Mouse (Mus musculus) lung, embryonic 15.5 days (tissue): ENCODE data around the gene Ankrd28. TPM values are rescaled to one million over a fixed set of nuclear protein-coding genes. Genes with fewer than 3 reads are reported as not detected.
"Not testable (repeated sequence)": the region's sequence is repeated elsewhere in the genome, so short reads cannot be mapped to it uniquely, and the experiment has no call there.

Experiments used
- ATAC-seq: fragments of 200-750 bp; cut with Nextera tagmentation; 2 replicates; pipeline ENCODE4 v1.8.0; 2017; ENCODE audit warnings: moderate number of reproducible peaks, borderline replicate concordance; ENCODE audit not compliant: low FRiP score, low TSS enrichment; ENCODE audit errors: extremely low read depth
- H3K27ac ChIP-seq: fragments of 300-500 bp; sonication (generic); 2 replicates; pipeline ENCODE4 v1.5.1; 2015; ENCODE audit warnings: moderate library complexity, mild to moderate bottlenecking, inconsistent platforms
- H3K27me3 ChIP-seq: fragments of 300-500 bp; sonication (generic); 2 replicates; pipeline ENCODE4 v1.6.1; 2015; ENCODE audit warnings: inconsistent platforms
- H3K36me3 ChIP-seq: fragments of 300-500 bp; sonication (generic); 2 replicates; pipeline ENCODE4 v1.6.1; 2015; ENCODE audit warnings: inconsistent platforms
- H3K4me1 ChIP-seq: fragments of 300-500 bp; sonication (generic); 2 replicates; pipeline ENCODE4 v1.6.1; 2015; ENCODE audit warnings: inconsistent platforms
- H3K4me2 ChIP-seq: fragments of 300-500 bp; sonication (generic); 2 replicates; pipeline ENCODE4 v1.6.1; 2015; ENCODE audit warnings: inconsistent platforms, mild to moderate bottlenecking, moderate library complexity
- H3K4me3 ChIP-seq: fragments of 300-500 bp; sonication (generic); 2 replicates; pipeline ENCODE4 v1.5.1; 2015; ENCODE audit warnings: mild to moderate bottlenecking, inconsistent platforms
- H3K9ac ChIP-seq: fragments of 300-500 bp; sonication (generic); 2 replicates; pipeline ENCODE4 v1.6.1; 2015; ENCODE audit warnings: inconsistent platforms
- H3K9me3 ChIP-seq: fragments of 300-500 bp; sonication (generic); 2 replicates; pipeline ENCODE4 v1.6.1; 2016; ENCODE audit warnings: inconsistent platforms
- WGBS: fragments of 180-500 bp; shearing (Covaris S2); methylation state at CpG from one replicate; pipeline ENCODE4 v1.1.7; 2015; 5-methylcytosine and 5-hydroxymethylcytosine counted together
- polyA plus RNA-seq: library from polyadenylated mRNA; unstranded; fragments of >200 nt; fragmentation: Nextera tagmentation; extraction: Ambion mirVana; gene quantifications from 2 replicates; pipeline ENCODE4 v1.2.1, GENCODE M21; 2015

The Ankrd28 gene
- 7.6 and 7.9 TPM in 2 replicates for polyA plus RNA-seq

- Histone ChIP-seq H3K4me3 (peak within 1 kb of the TSS; percentile 91), H3K27me3 (no peaks in the 10 kb centered on the region), H3K4me1 (peaks cover 6% of the 10 kb centered on the region; the same call in 1 of the 2 replicates), H3K9me3 (no peaks in the 10 kb centered on the region), H3K36me3 (no peaks in the 10 kb centered on the region), H3K27ac (peak within 1 kb of the TSS; percentile 97), H3K4me2 (peak within 1 kb of the TSS; percentile 74), H3K9ac (peak within 1 kb of the TSS; percentile 78)
- ATAC-seq, result peak; percentile 99
- under 1% methylated on average over 75 of the region's 81 CpGs for WGBS
Measured at GRCm38 (mm10) chr14:31830571-31831369, at the start of gene Ankrd28. Ankrd28 (minus strand) TSS chr14:31830651.

- no peaks in the 10 kb centered on the region for H3K4me1 ChIP-seq
- H3K27ac ChIP-seq, result no peak overlapping the region
- no peak for ATAC-seq
- 73% methylated on average over 6 of the region's 6 CpGs for WGBS
- H3K9me3 ChIP-seq, result no peaks in the 10 kb centered on the region
- H3K27me3 ChIP-seq, result no peaks in the 10 kb centered on the region
- no peak overlapping the region for H3K4me2 ChIP-seq
- H3K9ac ChIP-seq, result no peak overlapping the region
- H3K4me3 ChIP-seq, result no peak overlapping the region
- no peaks in the 10 kb centered on the region for H3K36me3 ChIP-seq
Measured at GRCm38 (mm10) chr14:31879456-31879855, 49.0 kb upstream of the Ankrd28 start.

GRCm38 (mm10) chr14:31872130-31872529 lies 41.7 kb upstream of the Ankrd28 start:
- H3K4me1 ChIP-seq, result no peaks in the 10 kb centered on the region
- no peak overlapping the region for H3K27ac ChIP-seq
- H3K9me3 ChIP-seq, result 0 out of 2 replicates have a peak, but pooled peaks cover under 1% of the 10 kb centered on the region
- H3K27me3 ChIP-seq, result no peaks in the 10 kb centered on the region
- H3K36me3 ChIP-seq, result no peaks in the 10 kb centered on the region
- H3K9ac ChIP-seq, result no peak overlapping the region
- no peak for ATAC-seq
- 56% methylated on average over 5 of the region's 5 CpGs for WGBS
- H3K4me3 ChIP-seq, result no peak overlapping the region
- no peak overlapping the region for H3K4me2 ChIP-seq

GRCm38 (mm10) chr14:31870436-31870835 lies 40.0 kb upstream of the Ankrd28 start:
- H3K4me2 ChIP-seq, result no peak overlapping the region
- H3K4me1 ChIP-seq, result no peaks in the 10 kb centered on the region
- no peak overlapping the region for H3K4me3 ChIP-seq
- WGBS, result 53% methylated on average over 5 of the region's 5 CpGs
- H3K27me3 ChIP-seq, result no peaks in the 10 kb centered on the region
- no peak overlapping the region for H3K9ac ChIP-seq
- no peaks in the 10 kb centered on the region for H3K36me3 ChIP-seq
- no peak for ATAC-seq
- H3K9me3 ChIP-seq, result peaks cover 11% of the 10 kb centered on the region; the same call in 1 of the 2 replicates
- H3K27ac ChIP-seq, result no peak overlapping the region

- H3K4me3 ChIP-seq, result no peak overlapping the region
- H3K4me1 ChIP-seq, result no peaks in the 10 kb centered on the region
- H3K4me2 ChIP-seq, result no peak overlapping the region
- ATAC-seq, result no peak
- H3K9ac ChIP-seq, result no peak overlapping the region
- H3K9me3 ChIP-seq, result peaks cover 11% of the 10 kb centered on the region; the same call in 1 of the 2 replicates
- H3K36me3 ChIP-seq, result no peaks in the 10 kb centered on the region
- H3K27me3 ChIP-seq, result no peaks in the 10 kb centered on the region
- no peak overlapping the region for H3K27ac ChIP-seq
- WGBS, result 26% methylated on average over 1 of the region's 1 CpGs
Measured at GRCm38 (mm10) chr14:31868591-31868990, 38.1 kb upstream of the Ankrd28 start.

- H3K27me3 ChIP-seq, H3K36me3 ChIP-seq, H3K4me1 ChIP-seq, H3K9ac ChIP-seq, H3K4me2 ChIP-seq, H3K4me3 ChIP-seq, ATAC-seq, H3K27ac ChIP-seq: not testable (repeated sequence)
- WGBS, result 95% methylated on average over 10 of the region's 10 CpGs
- H3K9me3 ChIP-seq, result peaks cover 11% of the 10 kb centered on the region; the same call in 1 of the 2 replicates
Measured at GRCm38 (mm10) chr14:31866366-31866765, 35.9 kb upstream of the Ankrd28 start.

GRCm38 (mm10) chr14:31858679-31859078 lies 28.2 kb upstream of the Ankrd28 start:
- no peaks in the 10 kb centered on the region for H3K27me3 ChIP-seq
- H3K36me3 ChIP-seq, result no peaks in the 10 kb centered on the region
- H3K9me3 ChIP-seq, result no peaks in the 10 kb centered on the region
- no peak overlapping the region for H3K4me3 ChIP-seq
- no peak overlapping the region for H3K9ac ChIP-seq
- no peak overlapping the region for H3K4me2 ChIP-seq
- no peak overlapping the region for H3K27ac ChIP-seq
- no peaks in the 10 kb centered on the region for H3K4me1 ChIP-seq
- 81% methylated on average over 2 of the region's 2 CpGs for WGBS
- no peak for ATAC-seq

- Histone ChIP-seq H3K9me3 (no peaks in the 10 kb centered on the region), H3K27me3 (no peaks in the 10 kb centered on the region), H3K36me3 (no peaks in the 10 kb centered on the region), H3K27ac (no peak overlapping the region), H3K4me1 (no peaks in the 10 kb centered on the region), H3K9ac (no peak overlapping the region), H3K4me2 (no peak overlapping the region), H3K4me3 (no peak overlapping the region)
- no peak for ATAC-seq
- WGBS, result 64% methylated on average over 11 of the region's 11 CpGs
Measured at GRCm38 (mm10) chr14:31857096-31857975, 26.9 kb upstream of the Ankrd28 start.

- Histone ChIP-seq H3K4me2 (no peak overlapping the region), H3K27ac (no peak overlapping the region), H3K4me3 (no peak overlapping the region), H3K36me3 (no peaks in the 10 kb centered on the region), H3K4me1 (no peaks in the 10 kb centered on the region), H3K27me3 (no peaks in the 10 kb centered on the region), H3K9ac (no peak overlapping the region), H3K9me3 (no peaks in the 10 kb centered on the region)
- 71% methylated on average over 5 of the region's 5 CpGs for WGBS
- no peak for ATAC-seq
Measured at GRCm38 (mm10) chr14:31856007-31856406, 25.6 kb upstream of the Ankrd28 start.

GRCm38 (mm10) chr14:31854667-31855066 lies 24.2 kb upstream of the Ankrd28 start:
- no peak overlapping the region for H3K9ac ChIP-seq
- no peaks in the 10 kb centered on the region for H3K4me1 ChIP-seq
- 61% methylated on average over 4 of the region's 4 CpGs for WGBS
- H3K27me3 ChIP-seq, result no peaks in the 10 kb centered on the region
- H3K27ac ChIP-seq, result no peak overlapping the region
- no peak overlapping the region for H3K4me3 ChIP-seq
- H3K36me3 ChIP-seq, result no peaks in the 10 kb centered on the region
- H3K9me3 ChIP-seq, result no peaks in the 10 kb centered on the region
- H3K4me2 ChIP-seq, result no peak overlapping the region
- no peak for ATAC-seq

GRCm38 (mm10) chr14:31843571-31843970 lies 13.1 kb upstream of the Ankrd28 start:
- no peak for ATAC-seq
- Histone ChIP-seq H3K4me2 (no peak overlapping the region), H3K27me3 (no peaks in the 10 kb centered on the region), H3K4me1 (no peaks in the 10 kb centered on the region), H3K9me3 (no peaks in the 10 kb centered on the region), H3K9ac (no peak overlapping the region), H3K4me3 (no peak overlapping the region), H3K36me3 (no peaks in the 10 kb centered on the region), H3K27ac (no peak overlapping the region)
- 55% methylated on average over 4 of the region's 4 CpGs for WGBS

- H3K4me2 ChIP-seq, result no peak overlapping the region
- H3K4me1 ChIP-seq, result peaks cover 6% of the 10 kb centered on the region; the same call in 1 of the 2 replicates
- H3K9ac ChIP-seq, result no peak overlapping the region
- WGBS, result 39% methylated on average over 4 of the region's 4 CpGs
- H3K4me3 ChIP-seq, result no peak overlapping the region
- H3K27me3 ChIP-seq, result no peaks in the 10 kb centered on the region
- no peak overlapping the region for H3K27ac ChIP-seq
- no peak for ATAC-seq
- H3K36me3 ChIP-seq, result no peaks in the 10 kb centered on the region
- H3K9me3 ChIP-seq, result no peaks in the 10 kb centered on the region
Measured at GRCm38 (mm10) chr14:31832022-31832421, 1.6 kb upstream of the Ankrd28 start.
